Mouse (Mus musculus): ENCODE measurements around the gene Hoxa9.

GRCm38 (mm10) chr6:52276382-52276781 is 45.5 kb upstream of the Hoxa9 start:
- TF ChIP-seq CTCF (IDR thresholded peaks at IDR 0.05; ENCODE audit: insufficient read depth, low read depth, low read length) (no peak), POLR2A (IDR thresholded peaks at IDR 0.05; ENCODE audit: insufficient read depth, low read depth, low read length) (no peak)

All from olfactory bulb, adult 2 months (tissue).